Mouse (Mus musculus) bone marrow, adult 2 months (tissue): ENCODE results near the gene Slc6a17.

Experiments used
- CTCF ChIP-seq: fragments of 200-500 bp; IDR thresholded peaks from 2 replicates; pipeline ENCODE4 v1.5.1; 2011; ENCODE audit warnings: low read length, control low read depth; ENCODE audit not compliant: control insufficient read depth, insufficient read depth
- POLR2A ChIP-seq: fragments of 200-500 bp; IDR thresholded peaks from 2 replicates; pipeline ENCODE4 v1.6.1; 2011; ENCODE audit warnings: low read depth, mild to moderate bottlenecking, control low read depth, low read length, borderline replicate concordance; ENCODE audit not compliant: control insufficient read depth

DNA sequence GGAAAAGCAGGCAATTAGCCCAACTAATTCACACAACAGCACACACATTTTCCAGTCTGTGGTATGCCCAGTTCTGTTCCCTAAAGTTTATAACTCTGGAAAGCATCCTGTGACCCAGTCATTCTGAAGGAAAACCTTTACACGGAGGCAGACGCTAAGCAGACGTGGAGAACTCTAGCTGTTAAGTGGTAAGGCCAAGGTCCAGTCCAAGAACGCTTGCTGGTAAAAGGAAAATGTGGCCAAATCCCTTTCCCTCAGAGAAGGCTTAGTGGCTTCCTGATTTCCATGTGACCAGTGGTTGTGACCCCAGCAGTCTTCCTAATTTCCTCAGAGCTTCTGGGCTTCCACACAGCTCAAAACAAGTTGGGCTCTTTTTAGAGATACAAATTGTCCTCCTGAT is 11.3 kb downstream of the Slc6a17 start:
- no peak for TF ChIP-seq CTCF
- no peak for TF ChIP-seq POLR2A
